Mouse (Mus musculus): ENCODE measurements around the gene Fgfr2.

DNA sequence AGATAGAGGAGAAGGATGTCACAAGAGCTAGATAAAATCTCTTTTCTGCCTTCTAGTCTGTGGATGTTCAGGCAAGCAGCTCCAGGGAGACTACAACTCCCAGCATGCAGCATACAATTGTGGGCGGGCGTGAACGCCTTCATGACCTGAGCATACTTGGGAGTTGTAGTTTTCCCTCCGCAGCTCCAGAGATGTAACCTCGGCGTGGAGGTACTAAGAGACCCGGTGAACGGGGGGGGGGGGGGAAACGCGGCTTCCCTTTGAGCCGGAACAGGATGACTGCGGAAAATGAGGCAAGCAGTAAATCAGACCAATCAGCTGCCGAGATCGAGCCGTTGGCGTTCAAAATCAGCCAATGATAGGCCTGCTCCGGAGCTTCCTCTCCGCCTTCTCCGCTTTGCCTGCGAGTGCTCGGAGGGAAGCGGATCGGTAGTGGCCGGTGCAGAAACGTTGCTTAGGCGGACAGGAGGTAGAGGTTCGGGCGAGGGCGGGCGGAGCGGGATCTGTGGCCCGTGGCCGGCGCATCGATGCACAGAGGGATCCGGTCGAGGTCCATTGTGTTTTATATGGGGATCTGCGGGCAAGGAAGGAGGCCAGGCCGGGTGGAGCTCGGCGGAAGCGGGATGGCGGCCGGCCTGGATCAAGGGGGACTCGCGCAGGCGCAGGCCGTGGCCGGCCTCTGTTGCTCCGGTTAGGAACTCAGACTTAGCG lies 1563.0 kb downstream of the Fgfr2 start, which contains the start of gene Bub3:
- TF ChIP-seq CTCF (IDR thresholded peaks at IDR 0.05; ENCODE audit: control insufficient read depth, insufficient read depth, insufficient replicate concordance, low read depth, low read length) (no peak), POLR2A (IDR thresholded peaks at IDR 0.05; ENCODE audit: control insufficient read depth, low read depth, low read length) (peak; percentile 90)
